Mouse (Mus musculus) hindbrain, embryonic 14.5 days (tissue): ENCODE measurements around the gene Gmeb2. TPM values are rescaled to one million over a fixed set of nuclear protein-coding genes. Genes with fewer than 3 reads are reported as not detected.
A peak's percentile ranks its signal among the peaks of the same experiment; 100 is the strongest.

Source experiments
- ATAC-seq: fragments of 200-750 bp; cut with Nextera tagmentation; 2 replicates; pipeline ENCODE4 v1.8.0; 2017; ENCODE audit warnings: moderate number of reproducible peaks, mild to moderate bottlenecking, moderate TSS enrichment, moderate library complexity; ENCODE audit not compliant: low FRiP score
- DNase-seq: peaks from one replicate; pipeline ENCODE4 v3.0.0-alpha.2; 2015; ENCODE audit warnings: low spot score
- H3K27ac ChIP-seq: fragments of 300-500 bp; sonication (generic); 2 replicates; pipeline ENCODE4 v1.5.1; 2014; ENCODE audit warnings: mild to moderate bottlenecking, moderate library complexity
- H3K27me3 ChIP-seq: fragments of 300-500 bp; sonication (generic); 2 replicates; pipeline ENCODE4 v1.6.1; 2014; ENCODE audit warnings: mild to moderate bottlenecking, low read length, mixed read lengths; ENCODE audit not compliant: control insufficient read depth, insufficient read depth
- H3K36me3 ChIP-seq: fragments of 300-500 bp; sonication (generic); replicated peaks from 2 replicates; pipeline ENCODE4 v1.6.1; 2014; ENCODE audit not compliant: control insufficient read depth, insufficient read depth
- H3K4me1 ChIP-seq: fragments of 300-500 bp; sonication (generic); replicated peaks from 2 replicates; pipeline ENCODE4 v1.6.1; 2014; ENCODE audit warnings: antibody characterized with exemption, low read length, mixed read lengths; ENCODE audit not compliant: control insufficient read depth, insufficient read depth
- H3K4me2 ChIP-seq: fragments of 300-500 bp; sonication (generic); replicated peaks from 2 replicates; pipeline ENCODE4 v1.6.1; 2014; ENCODE audit warnings: mild to moderate bottlenecking, moderate library complexity
- H3K4me3 ChIP-seq: fragments of 300-500 bp; sonication (generic); replicated peaks from 2 replicates; pipeline ENCODE4 v1.5.1; 2014; ENCODE audit warnings: mild to moderate bottlenecking, low read length
- H3K9ac ChIP-seq: fragments of 300-500 bp; sonication (generic); 2 replicates; pipeline ENCODE4 v1.6.1; 2014
- H3K9me3 ChIP-seq: fragments of 300-500 bp; sonication (generic); 2 replicates; pipeline ENCODE4 v1.6.1; 2016; ENCODE audit warnings: low read length; ENCODE audit not compliant: control insufficient read depth
- WGBS: fragments of 180-500 bp; shearing (Covaris S2); extraction: QIAGEN DNeasy Blood & Tissue Kit; methylation state at CpG from one replicate; pipeline ENCODE4 v1.1.7; 2014; 5-methylcytosine and 5-hydroxymethylcytosine counted together
- polyA plus RNA-seq: library from polyadenylated mRNA; unstranded; fragments of >200 nt; fragmentation: Nextera tagmentation; extraction: Ambion mirVana; gene quantifications from 2 replicates; pipeline ENCODE4 v1.2.1, GENCODE M21; 2014

Gene Gmeb2
- polyA plus RNA-seq, 1 experiment from 2014 or later = 18.0 TPM

- DNase-seq (no peak), ATAC-seq (no peak)
- H3K9me3 ChIP-seq = no peaks in the 10 kb centered on the region
- H3K27ac ChIP-seq = no peak overlapping the region
- no peaks in the 10 kb centered on the region for H3K27me3 ChIP-seq
- H3K9ac ChIP-seq = no peak overlapping the region
- no peak overlapping the region for H3K4me2 ChIP-seq
- H3K36me3 ChIP-seq = no peaks in the 10 kb centered on the region
- no peaks in the 10 kb centered on the region; the same call in 1 of the 2 replicates for H3K4me1 ChIP-seq
- H3K4me3 ChIP-seq = no peak overlapping the region
- 91% methylated on average over 17 of the region's 17 CpGs for WGBS
Measured at GRCm38 (mm10) chr2:181237251-181238014, 50.4 kb downstream of the Gmeb2 start.

DNA sequence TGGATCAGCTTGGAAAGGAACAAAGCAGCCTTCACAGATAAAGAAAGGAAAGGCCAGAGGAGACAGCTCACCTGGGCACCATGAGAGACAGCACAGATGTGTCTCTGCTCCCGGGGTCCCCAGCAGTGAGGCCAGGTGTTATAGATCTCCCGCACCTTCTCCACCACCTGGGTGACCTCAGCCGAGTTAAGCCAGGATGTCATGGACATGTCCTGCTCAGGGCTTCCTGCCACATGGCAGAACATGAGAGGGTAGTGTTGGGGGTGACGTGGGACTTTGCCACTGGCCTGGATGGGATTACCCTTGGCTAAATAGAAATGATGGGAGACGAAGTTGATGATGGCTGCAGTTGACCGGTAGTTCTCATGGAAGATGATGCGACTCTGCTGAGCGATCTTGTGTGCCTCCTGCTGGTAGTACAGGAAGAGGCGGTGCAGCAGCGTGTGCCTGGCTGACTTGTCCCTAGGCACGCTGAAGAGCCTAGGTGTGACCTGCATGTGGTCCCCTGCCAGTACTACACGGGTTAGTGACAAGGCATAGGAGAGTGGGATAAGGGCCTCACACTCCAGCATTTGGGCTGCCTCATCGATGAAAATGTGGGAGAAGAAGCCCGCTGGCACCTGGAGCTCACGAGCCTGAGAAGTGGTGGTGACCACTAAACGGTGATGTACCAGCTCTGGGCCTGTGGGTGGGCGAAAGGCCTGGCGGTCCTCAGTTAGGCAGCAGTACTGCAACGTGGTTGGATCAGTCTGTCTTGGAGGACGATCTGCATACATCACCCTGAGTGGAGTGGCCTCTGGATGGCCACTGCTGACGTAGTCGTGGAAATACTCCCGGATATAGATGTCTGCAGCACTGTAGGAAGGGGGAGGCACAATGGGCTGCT lies 51.9 kb downstream of the Gmeb2 start:
- H3K4me2 ChIP-seq = no peak overlapping the region
- H3K4me1 ChIP-seq = no peaks in the 10 kb centered on the region
- 86% methylated on average over 23 of the region's 23 CpGs for WGBS
- H3K36me3 ChIP-seq = no peaks in the 10 kb centered on the region
- DNase-seq (no peak), ATAC-seq (no peak)
- H3K9me3 ChIP-seq = no peaks in the 10 kb centered on the region
- H3K4me3 ChIP-seq = no peak overlapping the region
- no peak overlapping the region for H3K27ac ChIP-seq
- H3K27me3 ChIP-seq = no peaks in the 10 kb centered on the region
- H3K9ac ChIP-seq = no peak overlapping the region

DNA sequence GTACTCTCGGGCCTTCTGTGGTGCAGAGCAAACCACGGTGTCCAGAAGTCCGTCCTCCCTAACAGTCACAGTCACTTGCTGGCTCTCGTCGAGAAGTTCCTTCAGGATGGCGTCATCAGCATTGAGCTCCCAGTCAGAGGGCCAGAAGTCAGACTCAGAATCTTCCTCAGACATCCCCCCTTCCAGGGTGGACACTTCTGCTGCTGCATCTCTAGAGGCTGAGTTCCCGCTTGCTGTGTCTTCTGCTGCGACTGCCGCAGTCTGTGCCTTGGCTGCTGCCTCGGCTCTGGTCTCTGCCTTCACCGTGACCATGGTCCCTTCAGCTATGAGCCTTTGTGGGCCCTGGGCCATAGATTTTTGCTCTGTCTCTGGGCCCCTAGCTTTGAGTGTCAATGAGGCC lies 53.2 kb downstream of the Gmeb2 start:
- Histone ChIP-seq H3K9ac (no peak overlapping the region), H3K9me3 (no peaks in the 10 kb centered on the region), H3K4me1 (no peaks in the 10 kb centered on the region), H3K4me2 (no peak overlapping the region), H3K27me3 (no peaks in the 10 kb centered on the region), H3K36me3 (no peaks in the 10 kb centered on the region), H3K27ac (no peak overlapping the region), H3K4me3 (no peak overlapping the region)
- 91% methylated on average over 11 of the region's 11 CpGs for WGBS
- no peak for ATAC-seq
- DNase-seq = no peak

- Histone ChIP-seq H3K9ac (no peak overlapping the region), H3K4me1 (no peaks in the 10 kb centered on the region), H3K4me2 (no peak overlapping the region), H3K9me3 (no peaks in the 10 kb centered on the region), H3K27ac (no peak overlapping the region), H3K4me3 (no peak overlapping the region), H3K36me3 (no peaks in the 10 kb centered on the region), H3K27me3 (no peaks in the 10 kb centered on the region)
- WGBS = 93% methylated on average over 15 of the region's 15 CpGs
- no peak for DNase-seq
- no peak for ATAC-seq
Measured at GRCm38 (mm10) chr2:181233443-181233842, 54.4 kb downstream of the Gmeb2 start.

- Histone ChIP-seq H3K27ac (no peak overlapping the region), H3K4me1 (no peaks in the 10 kb centered on the region), H3K4me2 (no peak overlapping the region), H3K4me3 (no peak overlapping the region), H3K9me3 (no peaks in the 10 kb centered on the region), H3K27me3 (no peaks in the 10 kb centered on the region), H3K9ac (no peak overlapping the region), H3K36me3 (no peaks in the 10 kb centered on the region)
- ATAC-seq (peak; percentile 31; the same call in 1 of the 2 replicates), DNase-seq (no peak)
- 80% methylated on average over 19 of the region's 20 CpGs for WGBS
Measured at GRCm38 (mm10) chr2:181231171-181231570, 56.7 kb downstream of the Gmeb2 start.

DNA sequence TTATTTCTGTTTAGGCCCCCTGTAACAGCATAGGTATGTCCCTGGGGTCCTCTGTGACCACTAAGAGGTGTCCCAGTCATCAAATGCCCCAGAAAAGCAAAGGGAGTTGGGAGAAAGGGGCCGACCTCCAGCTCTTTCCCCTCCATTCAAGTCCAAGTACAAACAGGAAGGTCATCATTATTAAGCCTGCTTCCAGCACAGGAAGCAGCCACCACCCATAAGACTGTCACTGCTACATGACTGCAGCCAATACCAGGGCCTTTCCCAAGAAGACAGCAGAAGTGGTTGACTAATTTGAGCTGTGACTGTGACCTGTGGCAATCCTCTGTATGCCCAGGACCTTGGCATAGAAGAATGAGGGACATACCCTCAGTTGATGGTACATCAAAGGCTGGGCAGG lies 59.5 kb downstream of the Gmeb2 start:
- WGBS = 83% methylated on average over 1 of the region's 1 CpGs

DNA sequence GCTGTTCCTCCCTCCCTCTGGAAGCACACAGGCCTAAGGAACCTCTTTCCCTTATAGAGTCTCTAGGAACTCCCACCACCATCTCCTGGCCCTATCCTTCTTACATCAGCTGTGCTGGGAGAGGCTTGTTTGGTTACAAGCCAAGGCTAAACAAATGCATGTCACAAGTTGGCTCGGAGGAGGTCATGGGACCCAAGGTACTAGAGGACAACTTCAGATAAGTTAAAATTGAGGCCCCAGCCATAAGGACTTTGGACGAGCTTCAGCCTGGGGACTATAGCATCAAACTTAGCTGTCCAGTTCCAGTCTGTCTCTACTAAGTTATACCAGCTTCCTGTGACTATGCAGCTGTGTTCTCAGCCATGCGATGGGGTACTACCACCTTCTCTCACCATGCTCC lies 60.7 kb downstream of the Gmeb2 start:
- H3K4me2 ChIP-seq = no peak overlapping the region
- no peak overlapping the region for H3K4me3 ChIP-seq
- ATAC-seq (no peak), DNase-seq (no peak)
- WGBS = 88% methylated on average over 3 of the region's 3 CpGs
- no peaks in the 10 kb centered on the region for H3K27me3 ChIP-seq
- H3K4me1 ChIP-seq = no peaks in the 10 kb centered on the region
- no peaks in the 10 kb centered on the region for H3K36me3 ChIP-seq
- H3K9me3 ChIP-seq = no peaks in the 10 kb centered on the region
- no peak overlapping the region for H3K27ac ChIP-seq
- no peak overlapping the region for H3K9ac ChIP-seq

More for the DNA sequence above, 59.5 kb downstream of the Gmeb2 start:
- H3K9me3 ChIP-seq = no peaks in the 10 kb centered on the region
- no peak overlapping the region for H3K27ac ChIP-seq
- ATAC-seq = no peak
- no peak overlapping the region for H3K9ac ChIP-seq
- no peak for DNase-seq
- H3K4me2 ChIP-seq = no peak overlapping the region
- H3K36me3 ChIP-seq = no peaks in the 10 kb centered on the region
- no peaks in the 10 kb centered on the region for H3K4me1 ChIP-seq
- H3K4me3 ChIP-seq = no peak overlapping the region
- H3K27me3 ChIP-seq = no peaks in the 10 kb centered on the region

GRCm38 (mm10) chr2:181224994-181225393 lies 62.8 kb downstream of the Gmeb2 start:
- WGBS = 97% methylated on average over 2 of the region's 2 CpGs
- DNase-seq (no peak), ATAC-seq (no peak)
- Histone ChIP-seq H3K4me3 (no peak overlapping the region), H3K4me2 (no peak overlapping the region), H3K9me3 (no peaks in the 10 kb centered on the region), H3K27me3 (no peaks in the 10 kb centered on the region), H3K4me1 (peaks cover 7% of the 10 kb centered on the region; the same call in 1 of the 2 replicates), H3K9ac (no peak overlapping the region), H3K27ac (no peak overlapping the region), H3K36me3 (no peaks in the 10 kb centered on the region)

DNA sequence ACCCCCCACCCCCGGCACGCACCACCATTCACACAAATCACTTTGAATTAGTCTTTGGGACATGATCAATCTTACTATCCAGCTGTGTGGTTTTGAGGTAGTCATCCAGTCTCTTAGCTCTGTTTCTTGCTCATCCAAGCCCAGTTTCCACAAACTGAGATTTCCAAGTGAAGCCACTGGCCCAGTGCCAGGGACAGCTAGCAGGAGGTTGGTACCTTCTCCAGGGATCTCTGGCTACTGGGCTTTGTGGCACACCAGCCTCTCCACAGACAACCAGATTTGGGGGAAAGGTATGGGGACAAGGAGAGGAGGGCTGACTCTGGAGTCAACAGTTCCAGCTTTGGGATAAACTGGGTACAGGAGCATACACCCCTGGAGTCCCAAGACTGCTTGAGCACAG lies 67.5 kb downstream of the Gmeb2 start:
- no peak for ATAC-seq
- Histone ChIP-seq H3K36me3 (no peaks in the 10 kb centered on the region), H3K9ac (no peak overlapping the region), H3K4me3 (no peak overlapping the region), H3K9me3 (no peaks in the 10 kb centered on the region), H3K27ac (no peak overlapping the region), H3K4me1 (peaks cover 14% of the 10 kb centered on the region; the same call in 1 of the 2 replicates), H3K27me3 (no peaks in the 10 kb centered on the region), H3K4me2 (peak overlapping the region; percentile 56)
- WGBS = 48% methylated on average over 2 of the region's 2 CpGs
- no peak for DNase-seq
